ENCODE assay signal across 26 mouse cellular contexts in the genomic region with DNA sequence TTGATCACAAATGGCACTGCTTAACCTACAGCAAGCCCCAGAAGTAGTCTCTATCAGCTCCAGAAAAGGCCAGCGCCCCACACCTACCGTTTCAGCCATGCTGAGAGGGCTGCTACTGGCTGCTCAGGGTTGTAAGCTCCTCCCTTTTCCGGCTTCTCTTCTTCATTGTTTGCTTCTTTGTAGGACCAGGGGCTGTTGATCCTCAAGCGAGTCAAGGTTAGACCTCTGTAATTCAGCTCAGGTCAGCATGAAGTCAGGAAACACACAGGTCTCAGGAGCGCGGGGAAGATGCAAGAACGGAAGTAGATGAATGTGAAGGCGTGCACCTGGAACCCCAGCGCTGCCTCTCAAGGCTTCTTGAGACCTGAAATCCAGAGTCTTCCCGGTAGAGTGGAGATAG. TPM values are rescaled to one million over a fixed set of nuclear protein-coding genes. Genes with fewer than 3 reads are reported as not detected.
DNase-seq lines count a peak whose midpoint lies in the region; ATAC-seq and TF ChIP-seq lines count a peak whose summit lies in the region.
"Had no signal": no experiment of that assay in that cellular context is flagged by ENCODE, and none has a peak within 500 bp of the region (broad histone marks: within the 10 kb centered on the region; RNA-seq: fewer than 3 reads in every experiment).

No protein-coding gene starts in this region.

- H3K36me3 ChIP-seq in hindbrain, embryonic 10.5 days: no peaks in the 10 kb centered on the region
- no peaks in the 10 kb centered on the region for H3K36me3 ChIP-seq in hindbrain, embryonic 14.5 days (replicated peaks; ENCODE audit: control insufficient read depth, insufficient read depth)
- no peaks in the 10 kb centered on the region for H3K36me3 ChIP-seq in lung, postnatal 0 days (ENCODE audit: insufficient read depth, low read length)
- peaks cover 6% of the 10 kb centered on the region; the same call in 1 of the 2 replicates for H3K36me3 ChIP-seq in forebrain, postnatal 0 days (ENCODE audit: insufficient read depth)
- H3K36me3 ChIP-seq: embryonic facial prominence, embryonic 12.5 days; liver, embryonic 12.5 days; midbrain, embryonic 12.5 days had no signal

- H3K4me3 ChIP-seq in hindbrain, embryonic 10.5 days: no peak overlapping the region
- no peak overlapping the region for H3K4me3 ChIP-seq in hindbrain, embryonic 14.5 days (replicated peaks; ENCODE audit: low read length)
- H3K4me3 ChIP-seq in lung, postnatal 0 days (ENCODE audit: low read depth, low read length): no peak overlapping the region
- H3K4me3 ChIP-seq in forebrain, postnatal 0 days (ENCODE audit: low read depth, low read length): no peak overlapping the region
- H3K4me3 ChIP-seq: embryonic facial prominence, embryonic 12.5 days; erythroblast, embryonic 14.5 days; limb, embryonic 13.5 days; liver, embryonic 12.5 days; midbrain, embryonic 12.5 days had no signal

- H3K9ac ChIP-seq in hindbrain, embryonic 14.5 days: no peak overlapping the region
- H3K9ac ChIP-seq in lung, postnatal 0 days (replicated peaks; ENCODE audit: low read depth): no peak overlapping the region
- no peak overlapping the region for H3K9ac ChIP-seq in forebrain, postnatal 0 days
- H3K9ac ChIP-seq: embryonic facial prominence, embryonic 12.5 days; limb, embryonic 13.5 days; liver, embryonic 12.5 days; midbrain, embryonic 12.5 days had no signal

- no peaks in the 10 kb centered on the region for H3K27me3 ChIP-seq in hindbrain, embryonic 10.5 days (ENCODE audit: insufficient read depth, poor library complexity, severe bottlenecking)
- no peaks in the 10 kb centered on the region for H3K27me3 ChIP-seq in hindbrain, embryonic 14.5 days (ENCODE audit: control insufficient read depth, insufficient read depth, low read length)
- no peaks in the 10 kb centered on the region for H3K27me3 ChIP-seq in lung, postnatal 0 days (replicated peaks; ENCODE audit: insufficient read depth, low read length)
- no peaks in the 10 kb centered on the region for H3K27me3 ChIP-seq in forebrain, postnatal 0 days (ENCODE audit: insufficient read depth, low read length)
- H3K27me3 ChIP-seq: embryonic facial prominence, embryonic 12.5 days; limb, embryonic 13.5 days; midbrain, embryonic 12.5 days had no signal

- H3K4me1 ChIP-seq in hindbrain, embryonic 10.5 days (replicated peaks): peaks cover 50% of the 10 kb centered on the region
- peaks cover 29% of the 10 kb centered on the region for H3K4me1 ChIP-seq in hindbrain, embryonic 14.5 days (replicated peaks; ENCODE audit: control insufficient read depth, insufficient read depth, low read length)
- peaks cover 47% of the 10 kb centered on the region for H3K4me1 ChIP-seq in lung, postnatal 0 days (ENCODE audit: insufficient read depth, low read depth, low read length)
- peaks cover 20% of the 10 kb centered on the region for H3K4me1 ChIP-seq in forebrain, postnatal 0 days (ENCODE audit: insufficient read depth)

- H3K27ac ChIP-seq in hindbrain, embryonic 10.5 days: peak overlapping the region; percentile 91; the same call in 1 of the 2 replicates
- no peak overlapping the region for H3K27ac ChIP-seq in hindbrain, embryonic 14.5 days
- peak overlapping the region; percentile 96 for H3K27ac ChIP-seq in lung, postnatal 0 days (ENCODE audit: low read length)
- H3K27ac ChIP-seq in forebrain, postnatal 0 days (ENCODE audit: low read depth, low read length): no peak overlapping the region
- H3K27ac ChIP-seq: embryonic facial prominence, embryonic 12.5 days; limb, embryonic 13.5 days; liver, embryonic 12.5 days had no signal

- no peaks in the 10 kb centered on the region for H3K9me3 ChIP-seq in hindbrain, embryonic 10.5 days
- no peaks in the 10 kb centered on the region for H3K9me3 ChIP-seq in hindbrain, embryonic 14.5 days (ENCODE audit: control insufficient read depth, low read length)
- no peaks in the 10 kb centered on the region for H3K9me3 ChIP-seq in lung, postnatal 0 days (ENCODE audit: low read length)
- H3K9me3 ChIP-seq in forebrain, postnatal 0 days (ENCODE audit: low read length): no peaks in the 10 kb centered on the region
- H3K9me3 ChIP-seq: embryonic facial prominence, embryonic 12.5 days; limb, embryonic 13.5 days; liver, embryonic 12.5 days; midbrain, embryonic 12.5 days had no signal

- no peak for TF ChIP-seq CTCF in lung, postnatal 0 days (IDR thresholded peaks at IDR 0.05)
- TF ChIP-seq CTCF in forebrain, postnatal 0 days (IDR thresholded peaks at IDR 0.05; ENCODE audit: low read depth): no peak

- TF ChIP-seq EP300 in lung, postnatal 0 days (IDR thresholded peaks at IDR 0.05): no peak

- no peak for DNase-seq in hindbrain, embryonic 10.5 days (ENCODE audit: low spot score)
- no peak for DNase-seq in hindbrain, embryonic 14.5 days (ENCODE audit: low spot score)
- DNase-seq in lung, postnatal 0 days (ENCODE audit: low spot score): no peak
- no peak for DNase-seq in lung, postnatal 4 days
- peak; percentile 86 for DNase-seq in ZHBTc4 (ENCODE audit: low read depth, low spot score)
- no peak for DNase-seq in forebrain, postnatal 0 days
- DNase-seq in adrenal gland, postnatal 25 days: no peak
- DNase-seq: cerebellum, adult 18-20 months; cerebellum, postnatal 14 days; gastrocnemius, postnatal 25 days; heart, postnatal 4 days; lung, adult 18-20 months; lung, postnatal 14 days; thymus, postnatal 14 days had no signal

- no peak overlapping the region for H3K4me2 ChIP-seq in hindbrain, embryonic 14.5 days (replicated peaks)
- no peak overlapping the region for H3K4me2 ChIP-seq in lung, postnatal 0 days (replicated peaks; ENCODE audit: low read depth, low read length)
- no peak overlapping the region for H3K4me2 ChIP-seq in forebrain, postnatal 0 days (ENCODE audit: low read depth)
- H3K4me2 ChIP-seq: embryonic facial prominence, embryonic 12.5 days; limb, embryonic 13.5 days; liver, embryonic 12.5 days; midbrain, embryonic 12.5 days had no signal

- no peak for ATAC-seq in hindbrain, embryonic 14.5 days (ENCODE audit: low FRiP score)
- no peak for ATAC-seq in lung, postnatal 0 days
- no peak for ATAC-seq in forebrain, postnatal 0 days
- ATAC-seq: forebrain, embryonic 14.5 days; intestine, postnatal 0 days; liver, embryonic 12.5 days had no signal

- 89% methylated on average over 10 of the region's 10 CpGs for WGBS in hindbrain, embryonic 10.5 days
- WGBS in hindbrain, embryonic 14.5 days: 89% methylated on average over 10 of the region's 10 CpGs
- WGBS in lung, postnatal 0 days: 86% methylated on average over 10 of the region's 10 CpGs
- 89% methylated on average over 10 of the region's 10 CpGs for WGBS in forebrain, postnatal 0 days

RNA-seq across cellular contexts. Expression of a gene that starts 22.9 kb away (rescaled TPM):
- 12.5 and 33.4 TPM in 2 replicates for polyA plus RNA-seq in hindbrain, embryonic 10.5 days (2016; fragmentation: Nextera tagmentation; extraction: Ambion mirVana)
- 58.3 and 58.5 TPM in 2 replicates for polyA plus RNA-seq in hindbrain, embryonic 14.5 days (2014; fragmentation: Nextera tagmentation; extraction: Ambion mirVana)
- polyA plus RNA-seq in lung, postnatal 0 days (2015; fragmentation: Nextera tagmentation; extraction: Ambion mirVana): 22.2 and 23.4 TPM in 2 replicates
- 116 and 148 TPM in 2 replicates for total RNA-seq in forebrain, postnatal 0 days (2014; rRNA removed)
- polyA plus RNA-seq in forebrain, postnatal 0 days (2015; fragmentation: Nextera tagmentation; extraction: Ambion mirVana): 73.2 and 75.8 TPM in 2 replicates
- 38.6 and 62.1 TPM in 2 replicates for total RNA-seq in adrenal gland, postnatal 25 days (2021)

RNA-seq across cellular contexts. Expression of a gene that starts 24.2 kb away (rescaled TPM):
- polyA plus RNA-seq in hindbrain, embryonic 10.5 days (2016; fragmentation: Nextera tagmentation; extraction: Ambion mirVana): 0.47 TPM in 1 of 2 replicates, not detected in the other
- 1.6 and 2.2 TPM in 2 replicates for polyA plus RNA-seq in hindbrain, embryonic 14.5 days (2014; fragmentation: Nextera tagmentation; extraction: Ambion mirVana)
- 4.6 and 6.8 TPM in 2 replicates for polyA plus RNA-seq in lung, postnatal 0 days (2015; fragmentation: Nextera tagmentation; extraction: Ambion mirVana)
- total RNA-seq in forebrain, postnatal 0 days (2014; rRNA removed): 0.15 and 1.3 TPM in 2 replicates
- 0.58 and 0.96 TPM in 2 replicates for polyA plus RNA-seq in forebrain, postnatal 0 days (2015; fragmentation: Nextera tagmentation; extraction: Ambion mirVana)
- not detected in 2 replicates for total RNA-seq in adrenal gland, postnatal 25 days (2021)
- total RNA-seq: adrenal gland, adult 18-20 months; gastrocnemius, postnatal 25 days; heart, adult 8-10 months; heart, postnatal 4 days; megakaryocyte, adult 5-6 weeks; neutrophil, adult 5-6 weeks had no signal
- polyA plus RNA-seq: heart, embryonic 14.5 days; limb, embryonic 13.5 days; liver, embryonic 12.5 days had no signal

RNA-seq across cellular contexts. Expression of a gene that starts 37.0 kb away (rescaled TPM):
- polyA plus RNA-seq in hindbrain, embryonic 10.5 days (2016; fragmentation: Nextera tagmentation; extraction: Ambion mirVana): 7.1 and 8.3 TPM in 2 replicates
- polyA plus RNA-seq in hindbrain, embryonic 14.5 days (2014; fragmentation: Nextera tagmentation; extraction: Ambion mirVana): 21.8 and 22.6 TPM in 2 replicates
- polyA plus RNA-seq in lung, postnatal 0 days (2015; fragmentation: Nextera tagmentation; extraction: Ambion mirVana): 7.3 and 8.0 TPM in 2 replicates
- 101 and 124 TPM in 2 replicates for total RNA-seq in forebrain, postnatal 0 days (2014; rRNA removed)
- polyA plus RNA-seq in forebrain, postnatal 0 days (2015; fragmentation: Nextera tagmentation; extraction: Ambion mirVana): 14.8 and 15.4 TPM in 2 replicates
- 51.3 and 53.2 TPM in 2 replicates for total RNA-seq in adrenal gland, postnatal 25 days (2021)

RNA-seq across cellular contexts. Expression of a gene that starts 49.7 kb away (rescaled TPM):
- 1.8 and 2.4 TPM in 2 replicates for polyA plus RNA-seq in hindbrain, embryonic 10.5 days (2016; fragmentation: Nextera tagmentation; extraction: Ambion mirVana)
- polyA plus RNA-seq in hindbrain, embryonic 14.5 days (2014; fragmentation: Nextera tagmentation; extraction: Ambion mirVana): 6.4 and 7.5 TPM in 2 replicates
- 2.7 and 3.1 TPM in 2 replicates for polyA plus RNA-seq in lung, postnatal 0 days (2015; fragmentation: Nextera tagmentation; extraction: Ambion mirVana)
- 0.19 TPM in 1 of 2 replicates, not detected in the other for total RNA-seq in forebrain, postnatal 0 days (2014; rRNA removed)
- polyA plus RNA-seq in forebrain, postnatal 0 days (2015; fragmentation: Nextera tagmentation; extraction: Ambion mirVana): 3.2 and 4.6 TPM in 2 replicates
- 2.9 TPM in 1 of 2 replicates, not detected in the other for total RNA-seq in adrenal gland, postnatal 25 days (2021)
- total RNA-seq: gastrocnemius, postnatal 25 days had no signal

Comparison
In these comparisons a context has a peak if more than half of its experiments do, and no peak if none do; other contexts are left out.
1. H3K27ac ChIP-seq: peak in hindbrain, embryonic 10.5 days (single experiment) and lung, postnatal 0 days (single experiment); none in hindbrain, embryonic 14.5 days (single experiment) and forebrain, postnatal 0 days (single experiment).